Mouse (Mus musculus): ENCODE measurements around the gene Zfp428.

- TF ChIP-seq CTCF (IDR thresholded peaks at IDR 0.05; ENCODE audit: extremely low read depth, insufficient read depth, low read length) (no peak), POLR2A (IDR thresholded peaks at IDR 0.05; ENCODE audit: extremely low read depth, insufficient read depth, low read length) (no peak)
These were observed 45.3 kb upstream of the Zfp428 start for GRCm38 (mm10) chr7:24461376-24462051.

Data from cortical plate, adult 2 months (tissue).